Mouse (Mus musculus) stomach, postnatal 0 days (tissue): ENCODE data around the gene C2cd4d. TPM values are rescaled to one million over a fixed set of nuclear protein-coding genes. Genes with fewer than 3 reads are reported as not detected.

Experiments
- ATAC-seq: fragments of 200-750 bp; cut with Nextera tagmentation; 2 replicates; pipeline ENCODE4 v1.8.0; 2017; ENCODE audit not compliant: low FRiP score, low TSS enrichment
- DNase-seq: peaks from one replicate; pipeline ENCODE4 v3.0.0-alpha.2; 2016; ENCODE audit warnings: low spot score
- H3K27ac ChIP-seq: fragments of 300-500 bp; sonication (generic); replicated peaks from 2 replicates; pipeline ENCODE4 v1.5.1; 2014; ENCODE audit warnings: mild to moderate bottlenecking, control low read depth
- H3K27me3 ChIP-seq: fragments of 300-500 bp; sonication (generic); 2 replicates; pipeline ENCODE4 v1.6.1; 2014; ENCODE audit warnings: low read length; ENCODE audit not compliant: control insufficient read depth, insufficient read depth
- H3K36me3 ChIP-seq: fragments of 300-500 bp; sonication (generic); 2 replicates; pipeline ENCODE4 v1.6.1; 2014; ENCODE audit warnings: low read length, mixed read lengths; ENCODE audit not compliant: control insufficient read depth, insufficient read depth
- H3K4me1 ChIP-seq: fragments of 300-500 bp; sonication (generic); replicated peaks from 2 replicates; pipeline ENCODE4 v1.6.1; 2014; ENCODE audit warnings: antibody characterized with exemption; ENCODE audit not compliant: control insufficient read depth, insufficient read depth
- H3K4me2 ChIP-seq: fragments of 300-500 bp; sonication (generic); replicated peaks from 2 replicates; pipeline ENCODE4 v1.6.1; 2014; ENCODE audit warnings: low read depth, mild to moderate bottlenecking, control low read depth, moderate library complexity
- H3K4me3 ChIP-seq: fragments of 300-500 bp; sonication (generic); 2 replicates; pipeline ENCODE4 v1.5.1; 2014; ENCODE audit warnings: low read depth, low read length, control low read depth
- H3K9ac ChIP-seq: fragments of 300-500 bp; sonication (generic); 2 replicates; pipeline ENCODE4 v1.6.1; 2014; ENCODE audit warnings: mild to moderate bottlenecking, low read length, control low read depth, mixed read lengths
- H3K9me3 ChIP-seq: fragments of 300-500 bp; sonication (generic); 2 replicates; pipeline ENCODE4 v1.6.1; 2016; ENCODE audit warnings: low read length; ENCODE audit not compliant: control insufficient read depth
- CTCF ChIP-seq: IDR thresholded peaks from 2 replicates; pipeline ENCODE4 v1.5.1; 2016; ENCODE audit warnings: antibody characterized with exemption, low read depth, mild to moderate bottlenecking, moderate library complexity
- EP300 ChIP-seq: optimal IDR thresholded peaks from 2 replicates; pipeline ENCODE3; 2016; ENCODE audit warnings: antibody characterized with exemption
- WGBS: fragments of 180-500 bp; shearing (Covaris S2); extraction: QIAGEN DNeasy Blood & Tissue Kit; methylation state at CpG from one replicate; pipeline ENCODE4 v1.1.7; 2014; 5-methylcytosine and 5-hydroxymethylcytosine counted together
- polyA plus RNA-seq: library from polyadenylated mRNA; unstranded; fragments of >200 nt; fragmentation: Nextera tagmentation; extraction: Ambion mirVana; gene quantifications from 2 replicates; pipeline ENCODE4 v1.2.1, GENCODE M21; 2015

C2cd4d gene
- polyA plus RNA-seq, 1 experiment from 2014 or later: 0.82 TPM

DNA sequence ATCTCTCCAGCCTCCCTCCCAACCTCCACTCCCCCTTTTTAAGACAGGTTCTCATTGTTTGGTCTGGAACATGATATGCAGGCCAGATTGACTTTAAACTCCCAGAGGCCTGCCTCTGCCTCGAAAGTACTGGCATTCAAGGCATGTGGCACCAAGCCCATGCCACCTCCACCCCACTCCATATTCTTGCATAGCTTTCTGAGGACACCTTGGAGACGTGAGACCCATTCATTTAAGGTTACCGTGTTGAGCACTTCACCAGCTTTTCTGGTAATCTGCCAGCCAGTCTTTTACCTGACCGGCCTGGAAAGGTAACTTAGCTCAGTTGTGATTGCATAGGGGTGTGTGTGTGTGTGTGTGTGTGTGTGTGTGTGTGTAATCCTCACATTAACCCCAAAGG is 43.3 kb downstream of the C2cd4d start:
- Histone ChIP-seq H3K27me3 (no peaks in the 10 kb centered on the region), H3K9me3 (no peaks in the 10 kb centered on the region), H3K9ac (no peak overlapping the region), H3K36me3 (no peaks in the 10 kb centered on the region), H3K27ac (no peak overlapping the region), H3K4me1 (no peaks in the 10 kb centered on the region), H3K4me3 (no peak overlapping the region), H3K4me2 (no peak overlapping the region)
- DNase-seq (no peak), ATAC-seq (no peak)
- no peak for TF ChIP-seq EP300
- WGBS: 54% methylated on average over 4 of the region's 4 CpGs

DNA sequence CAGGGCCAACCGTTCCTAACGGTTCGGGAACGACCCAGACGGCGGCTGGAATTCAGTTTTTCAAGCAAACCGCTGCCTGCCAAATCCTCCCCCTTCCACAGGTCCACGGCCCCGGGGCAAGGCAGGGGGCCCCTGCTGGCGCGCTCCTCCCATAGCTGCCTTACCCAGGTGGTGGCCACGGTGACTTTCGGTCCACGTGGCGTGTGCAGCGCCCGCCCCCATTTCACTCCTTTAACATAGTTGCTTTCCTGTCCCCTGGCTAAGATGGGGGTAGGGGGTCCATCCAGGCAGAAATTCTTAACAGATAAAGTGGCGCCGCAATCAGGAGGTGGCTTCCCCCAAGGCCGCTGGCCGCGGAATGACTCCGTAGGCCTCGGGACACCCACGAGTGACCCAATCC is 50.3 kb downstream of the C2cd4d start:
- no peaks in the 10 kb centered on the region for H3K27me3 ChIP-seq
- peak overlapping the region; percentile 77 for H3K4me2 ChIP-seq
- no peaks in the 10 kb centered on the region for H3K36me3 ChIP-seq
- no peak overlapping the region for H3K27ac ChIP-seq
- DNase-seq: no peak
- peak; percentile 21; the same call in 1 of the 2 replicates for ATAC-seq
- WGBS: 5% methylated on average over 25 of the region's 25 CpGs
- no peaks in the 10 kb centered on the region for H3K9me3 ChIP-seq
- peak overlapping the region; percentile 38; the same call in 1 of the 2 replicates for H3K9ac ChIP-seq
- H3K4me1 ChIP-seq: peaks cover 4% of the 10 kb centered on the region; the same call in 1 of the 2 replicates
- TF ChIP-seq CTCF: no peak
- no peak for TF ChIP-seq EP300
- H3K4me3 ChIP-seq: peak overlapping the region; percentile 44

DNA sequence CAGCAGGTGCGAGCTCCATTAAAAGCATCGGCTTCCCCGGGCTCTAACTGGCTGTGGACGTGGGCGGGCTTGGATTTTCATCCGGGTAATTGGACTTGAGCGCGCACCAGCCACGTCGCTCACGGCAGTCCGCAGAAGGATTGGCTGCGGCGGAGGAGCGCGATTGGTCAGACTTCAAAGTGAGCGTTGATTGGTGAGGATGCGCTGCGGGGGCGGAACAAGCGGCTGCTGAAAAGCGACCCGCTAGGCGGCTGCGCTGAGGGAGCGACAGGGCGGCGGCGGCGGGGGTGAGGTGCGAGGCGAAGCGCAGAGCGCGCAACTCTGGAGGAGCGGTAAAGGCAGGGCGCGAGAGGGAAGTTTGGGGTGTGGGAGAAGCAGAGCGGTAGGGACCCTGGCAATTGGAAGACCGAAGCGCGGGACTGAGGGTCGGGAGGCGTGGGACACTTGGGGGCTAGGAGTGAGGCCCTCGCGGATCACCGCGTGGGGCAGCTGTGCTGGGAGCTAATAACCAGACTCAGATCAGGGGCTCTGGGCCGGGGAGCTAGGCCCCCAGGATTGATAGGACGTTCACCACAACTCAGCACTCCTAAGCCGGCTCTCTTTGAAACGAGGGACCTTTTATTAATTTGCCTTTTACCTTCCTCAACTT is 50.9 kb downstream of the C2cd4d start, which contains the start of gene Tdrkh:
Gene Tdrkh (plus strand): TSS at position 243 of the 649 bp plus-strand sequence.
- peak within 1 kb of the TSS; percentile 38; the same call in 1 of the 2 replicates for H3K9ac ChIP-seq
- DNase-seq: peak; percentile 96
- WGBS: 11% methylated on average over 52 of the region's 52 CpGs

More for the DNA sequence above, 50.9 kb downstream of the C2cd4d start, which contains the start of gene Tdrkh:
- TF ChIP-seq EP300 (peak; percentile 48), CTCF (peak; percentile 54)
- ATAC-seq: peak; percentile 100
- no peaks in the 10 kb centered on the region for H3K9me3 ChIP-seq
- no peaks in the 10 kb centered on the region for H3K27me3 ChIP-seq
- H3K4me1 ChIP-seq: peaks cover 4% of the 10 kb centered on the region; the same call in 1 of the 2 replicates
- H3K27ac ChIP-seq: no peak within 1 kb of the TSS
- H3K36me3 ChIP-seq: no peaks in the 10 kb centered on the region
- peak within 1 kb of the TSS; percentile 44 for H3K4me3 ChIP-seq
- peak within 1 kb of the TSS; percentile 77 for H3K4me2 ChIP-seq

Other genes with a start within 250 kb of the C2cd4d start
- not detected in 2 replicates for gene Gm10696, start 184.2 kb upstream of the C2cd4d start, polyA plus RNA-seq
- 0.06 TPM in 1 of 2 replicates, not detected in the other for gene Gm5286, start 165.7 kb upstream of the C2cd4d start, polyA plus RNA-seq
- not detected in 2 replicates for gene Gm4778, start 98.4 kb upstream of the C2cd4d start, polyA plus RNA-seq
- gene Them4, start 52.3 kb upstream of the C2cd4d start, polyA plus RNA-seq: 10.2 and 10.4 TPM in 2 replicates
- gene Them5, start 20.3 kb upstream of the C2cd4d start, polyA plus RNA-seq: 126 and 146 TPM in 2 replicates
- 7.5 and 8.8 TPM in 2 replicates for gene Rorc, start 10.4 kb downstream of the C2cd4d start, polyA plus RNA-seq
- gene Lingo4, start 36.1 kb downstream of the C2cd4d start, polyA plus RNA-seq: 0.42 TPM in 2 replicates
- gene Tdrkh, start 50.8 kb downstream of the C2cd4d start, polyA plus RNA-seq: 3.8 and 4.0 TPM in 2 replicates
- 47.6 and 50.7 TPM in 2 replicates for gene Mrpl9, start 80.9 kb downstream of the C2cd4d start, polyA plus RNA-seq
- 0.21 and 0.28 TPM in 2 replicates for gene Oaz3, start 81.5 kb downstream of the C2cd4d start, polyA plus RNA-seq
- 11.0 and 11.6 TPM in 2 replicates for gene Celf3, start 115.9 kb downstream of the C2cd4d start, polyA plus RNA-seq
- gene Riiad1, start 117.9 kb downstream of the C2cd4d start, polyA plus RNA-seq: 3.2 and 3.5 TPM in 2 replicates
- 17.6 and 20.3 TPM in 2 replicates for gene Snx27, start 220.3 kb downstream of the C2cd4d start, polyA plus RNA-seq